Mouse (Mus musculus) E14TG2a.4 (cell line): ENCODE data around the gene Prim1.

ENCODE experiments used
- CTCF ChIP-seq: conservative IDR thresholded peaks from 2 replicates; pipeline ENCODE4 v1.5.1; 2014; ENCODE audit warnings: low read length
- NANOG ChIP-seq: IDR thresholded peaks from 2 replicates; pipeline ENCODE4 v1.6.1; 2014; ENCODE audit warnings: borderline replicate concordance, low read length, mixed read lengths
- POU5F1 ChIP-seq: IDR thresholded peaks from 2 replicates; pipeline ENCODE4 v1.6.1; 2014; ENCODE audit warnings: low read length, borderline replicate concordance

GRCm38 (mm10) chr10:128062221-128062989 is 47.4 kb downstream of the Prim1 start:
- TF ChIP-seq CTCF (no peak), POU5F1 (no peak), NANOG (no peak)
